In genomic region chr6:126106051-126106797, GRCm38 (mm10) we compare ENCODE assay signal across 10 mouse cellular contexts.
DNase-seq lines count a peak whose midpoint lies in the region; ATAC-seq lines count a peak whose summit lies in the region.
"Had no signal": no experiment of that assay in that cellular context is flagged by ENCODE, and none has a peak within 500 bp of the region (broad histone marks: within the 10 kb centered on the region; RNA-seq: fewer than 3 reads in every experiment).

No protein-coding gene starts in this region.

- ATAC-seq in heart, embryonic 16.5 days (replicated peaks; ENCODE audit: extremely low read depth, insufficient read depth, low FRiP score): no peak

- no peaks in the 10 kb centered on the region for H3K36me3 ChIP-seq in heart, embryonic 16.5 days (ENCODE audit: control insufficient read depth, insufficient read depth)
- H3K36me3 ChIP-seq in limb, embryonic 10.5 days: peaks cover 50% of the 10 kb centered on the region
- H3K36me3 ChIP-seq: stomach, embryonic 15.5 days had no signal

- WGBS in heart, embryonic 16.5 days: 63% methylated on average over 7 of the region's 7 CpGs
- 91% methylated on average over 7 of the region's 7 CpGs for WGBS in limb, embryonic 10.5 days

- H3K27me3 ChIP-seq in heart, embryonic 16.5 days (ENCODE audit: control insufficient read depth, insufficient read depth, low read length): no peaks in the 10 kb centered on the region
- no peaks in the 10 kb centered on the region for H3K27me3 ChIP-seq in limb, embryonic 10.5 days (ENCODE audit: low read depth, poor library complexity, severe bottlenecking)
- H3K27me3 ChIP-seq: stomach, embryonic 15.5 days had no signal

- H3K4me3 ChIP-seq in heart, embryonic 16.5 days (ENCODE audit: low read length): no peak overlapping the region
- no peak overlapping the region for H3K4me3 ChIP-seq in limb, embryonic 10.5 days
- H3K4me3 ChIP-seq: megakaryocyte, embryonic 14.5 days; stomach, embryonic 15.5 days had no signal

- H3K4me2 ChIP-seq in heart, embryonic 16.5 days (ENCODE audit: low read depth, low read length): no peak overlapping the region
- H3K4me2 ChIP-seq: stomach, embryonic 15.5 days had no signal

- peak overlapping the region; percentile 40; the same call in 1 of the 2 replicates for H3K27ac ChIP-seq in heart, embryonic 16.5 days (ENCODE audit: low read length)
- 0 out of 2 replicates have a peak overlapping the region, but pooled peaks have one; percentile 50 for H3K27ac ChIP-seq in limb, embryonic 10.5 days
- H3K27ac ChIP-seq: stomach, embryonic 15.5 days had no signal

- no peaks in the 10 kb centered on the region for H3K9me3 ChIP-seq in heart, embryonic 16.5 days (replicated peaks; ENCODE audit: control insufficient read depth, low read length)
- no peaks in the 10 kb centered on the region for H3K9me3 ChIP-seq in limb, embryonic 10.5 days (replicated peaks)
- H3K9me3 ChIP-seq: stomach, embryonic 15.5 days had no signal

- H3K4me1 ChIP-seq in heart, embryonic 16.5 days (ENCODE audit: control insufficient read depth, insufficient read depth, low read length): peaks cover 15% of the 10 kb centered on the region
- peaks cover 18% of the 10 kb centered on the region; the same call in 1 of the 2 replicates for H3K4me1 ChIP-seq in limb, embryonic 10.5 days
- H3K4me1 ChIP-seq: megakaryocyte, embryonic 14.5 days; stomach, embryonic 15.5 days had no signal

- peak; percentile 48 for DNase-seq in gastrocnemius, postnatal 10 days
- no peak for DNase-seq in gastrocnemius, adult 18-20 months (ENCODE audit: low spot score)
- DNase-seq in Muller cell, postnatal 12 days (ENCODE audit: inconsistent ontology term): peak; percentile 81
- peak; percentile 50 for DNase-seq in cerebellum, adult 9-11 months
- DNase-seq in limb, embryonic 10.5 days (ENCODE audit: low spot score): no peak
- no peak for DNase-seq in embryo, embryonic 11 days
- no peak for DNase-seq in MN1 (ENCODE audit: low spot score)

- H3K9ac ChIP-seq in heart, embryonic 16.5 days (ENCODE audit: low read length): 0 out of 2 replicates have a peak overlapping the region, but pooled peaks have one; percentile 13
- H3K9ac ChIP-seq: stomach, embryonic 15.5 days had no signal

Comparison
In these comparisons a context has a peak if more than half of its experiments do, and no peak if none do; other contexts are left out.
1. DNase-seq: peak in gastrocnemius, postnatal 10 days (single experiment), Muller cell, postnatal 12 days (single experiment) and cerebellum, adult 9-11 months (single experiment); none in gastrocnemius, adult 18-20 months (single experiment), limb, embryonic 10.5 days (single experiment), embryo, embryonic 11 days (single experiment) and MN1 (single experiment).